In the genomic region with DNA sequence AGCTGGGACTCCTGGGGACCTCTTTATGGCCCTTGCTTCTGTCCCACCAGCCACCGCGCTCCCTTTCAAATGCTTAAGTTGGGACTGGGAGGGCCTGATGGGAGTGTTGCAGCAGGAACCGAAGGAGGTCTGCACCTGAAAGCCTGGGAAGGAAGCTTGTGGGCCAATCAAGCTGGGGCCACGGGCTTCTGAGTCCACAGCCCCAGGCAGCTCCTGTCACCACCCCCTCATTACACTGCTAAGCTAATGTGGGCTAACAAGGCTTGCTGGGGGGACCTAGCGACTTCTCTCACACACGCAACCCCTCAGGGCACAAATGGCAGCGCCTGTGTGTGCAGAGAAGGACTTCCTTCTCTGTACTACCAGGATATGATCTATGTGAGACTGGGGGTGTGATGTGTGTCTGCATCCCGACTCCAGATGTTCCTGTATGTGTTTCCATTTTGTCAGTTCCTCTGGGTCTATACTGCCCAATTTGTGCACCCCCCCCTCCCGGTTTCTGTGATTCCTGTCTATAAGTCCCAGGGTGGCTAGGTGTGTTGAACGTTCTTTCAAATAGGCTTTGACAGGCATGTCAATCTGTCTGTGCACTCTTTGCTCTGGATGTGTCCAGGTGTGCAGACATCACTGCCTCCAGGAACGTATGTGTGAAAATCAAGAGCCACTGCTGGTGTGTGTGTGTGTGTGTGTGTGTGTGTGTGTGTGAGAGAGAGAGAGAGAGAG, we compare ENCODE assay signal across 7 mouse cellular contexts. TPM values are rescaled to one million over a fixed set of nuclear protein-coding genes. Genes with fewer than 3 reads are reported as not detected.
DNase-seq lines count a peak whose midpoint lies in the region; ATAC-seq and TF ChIP-seq lines count a peak whose summit lies in the region.

No protein-coding gene starts in this region.

- H3K27ac ChIP-seq in left cerebral cortex, adult 2 months: peak overlapping the region; percentile 57; the same call in 1 of the 2 replicates
- H3K27ac ChIP-seq in embryonic facial prominence, embryonic 11.5 days (replicated peaks; ENCODE audit: low read depth, low read length): no peak overlapping the region
- no peak overlapping the region; the same call in 1 of the 2 replicates for H3K27ac ChIP-seq in intestine, embryonic 16.5 days (ENCODE audit: low read length)

- no peak overlapping the region; the same call in 1 of the 2 replicates for H3K9ac ChIP-seq in embryonic facial prominence, embryonic 11.5 days (replicated peaks; ENCODE audit: low read length)
- peak overlapping the region; percentile 69; the same call in 1 of the 2 replicates for H3K9ac ChIP-seq in intestine, embryonic 16.5 days (ENCODE audit: low read depth, low read length)

- peak overlapping the region; percentile 95 for H3K4me2 ChIP-seq in embryonic facial prominence, embryonic 11.5 days (ENCODE audit: low read depth, low read length)
- peak overlapping the region; percentile 98; the same call in 1 of the 2 replicates for H3K4me2 ChIP-seq in intestine, embryonic 16.5 days (ENCODE audit: low read depth, low read length)

- no peak for DNase-seq in left cerebral cortex, adult 2 months (ENCODE audit: extremely low spot score in 1 of 2, low spot score in 2 of 2)
- DNase-seq in left cerebral cortex, adult 18-20 months (ENCODE audit: low spot score in 2 of 2): no peak
- DNase-seq in embryonic facial prominence, embryonic 11.5 days (ENCODE audit: low spot score): no peak
- DNase-seq in retina, embryonic 14.5 days (ENCODE audit: low spot score): peak; percentile 51
- no peak for DNase-seq in urinary bladder, postnatal 36 days (ENCODE audit: low spot score in 2 of 2)
- no peak for DNase-seq in Muller cell, postnatal 12 days (ENCODE audit: inconsistent ontology term)

- no peaks in the 10 kb centered on the region for H3K36me3 ChIP-seq in embryonic facial prominence, embryonic 11.5 days (replicated peaks; ENCODE audit: control insufficient read depth, insufficient read depth, low read depth, low read length)
- H3K36me3 ChIP-seq in intestine, embryonic 16.5 days (ENCODE audit: control insufficient read depth, insufficient read depth, low read length): no peaks in the 10 kb centered on the region

- peaks cover 28% of the 10 kb centered on the region for H3K4me1 ChIP-seq in embryonic facial prominence, embryonic 11.5 days (ENCODE audit: control insufficient read depth, insufficient read depth, low read length)
- peaks cover 60% of the 10 kb centered on the region for H3K4me1 ChIP-seq in intestine, embryonic 16.5 days (ENCODE audit: control insufficient read depth, insufficient read depth, low read length)

- no peaks in the 10 kb centered on the region for H3K9me3 ChIP-seq in embryonic facial prominence, embryonic 11.5 days (replicated peaks; ENCODE audit: control insufficient read depth, low read length)
- no peaks in the 10 kb centered on the region for H3K9me3 ChIP-seq in intestine, embryonic 16.5 days (ENCODE audit: control insufficient read depth, low read length)

- H3K4me3 ChIP-seq in left cerebral cortex, adult 2 months: no peak overlapping the region
- peak overlapping the region; percentile 41; the same call in 1 of the 2 replicates for H3K4me3 ChIP-seq in embryonic facial prominence, embryonic 11.5 days (ENCODE audit: low read depth, low read length)
- peak overlapping the region; percentile 62 for H3K4me3 ChIP-seq in intestine, embryonic 16.5 days (ENCODE audit: low read length)

- H3K27me3 ChIP-seq in embryonic facial prominence, embryonic 11.5 days (ENCODE audit: control insufficient read depth, insufficient read depth, low read length): peaks cover 54% of the 10 kb centered on the region
- H3K27me3 ChIP-seq in intestine, embryonic 16.5 days (replicated peaks; ENCODE audit: control insufficient read depth, insufficient read depth, low read length): peaks cover 82% of the 10 kb centered on the region

- WGBS in embryonic facial prominence, embryonic 11.5 days: under 1% methylated on average over 11 of the region's 11 CpGs
- 17% methylated on average over 11 of the region's 11 CpGs for WGBS in intestine, embryonic 16.5 days

- intact Hi-C loops in left cerebral cortex, adult 2 months (cut with DNase I): no loop called here

- TF ChIP-seq CTCF in left cerebral cortex, adult 2 months (IDR thresholded peaks at IDR 0.05): no peak

- no peak for ATAC-seq in embryonic facial prominence, embryonic 11.5 days (replicated peaks; ENCODE audit: insufficient number of reproducible peaks, low FRiP score, low TSS enrichment, low read depth)
- ATAC-seq in intestine, embryonic 16.5 days: no peak

RNA-seq across cellular contexts. Expression of gene Ndufa4l2, which starts 3.7 kb away (rescaled TPM):
- total RNA-seq in left cerebral cortex, adult 2 months (2021): 1 to 10 TPM; 4.2 to 5.6 TPM
- total RNA-seq in left cerebral cortex, adult 18-20 months (2021): 1 to 10 TPM; 3.5 to 5.2 TPM
- 2.1 and 2.8 TPM in 2 replicates for polyA plus RNA-seq in embryonic facial prominence, embryonic 11.5 days (2014; fragmentation: Nextera tagmentation; extraction: Ambion mirVana)
- polyA plus RNA-seq in intestine, embryonic 16.5 days (2015; fragmentation: Nextera tagmentation; extraction: Ambion mirVana): 64.5 and 64.6 TPM in 2 replicates

RNA-seq across cellular contexts. Expression of gene Stac3, which starts 9.6 kb away (rescaled TPM):
- total RNA-seq in left cerebral cortex, adult 2 months (2021): 1 to 10 TPM; 2.6 to 9.9 TPM
- 1 to 10 TPM; 3.9 to 4.8 TPM for total RNA-seq in left cerebral cortex, adult 18-20 months (2021)
- 0.49 TPM in 1 of 2 replicates, not detected in the other for polyA plus RNA-seq in embryonic facial prominence, embryonic 11.5 days (2014; fragmentation: Nextera tagmentation; extraction: Ambion mirVana)
- 0.32 and 0.67 TPM in 2 replicates for polyA plus RNA-seq in intestine, embryonic 16.5 days (2015; fragmentation: Nextera tagmentation; extraction: Ambion mirVana)

RNA-seq across cellular contexts. Expression of gene Shmt2, which starts 11.2 kb away (rescaled TPM):
- total RNA-seq in left cerebral cortex, adult 2 months (2021): 10 to 100 TPM; 24.1 to 26.0 TPM
- total RNA-seq in left cerebral cortex, adult 18-20 months (2021): 10 to 100 TPM; 23.4 to 27.0 TPM
- polyA plus RNA-seq in embryonic facial prominence, embryonic 11.5 days (2014; fragmentation: Nextera tagmentation; extraction: Ambion mirVana): 68.7 and 73.5 TPM in 2 replicates
- polyA plus RNA-seq in intestine, embryonic 16.5 days (2015; fragmentation: Nextera tagmentation; extraction: Ambion mirVana): 146 and 170 TPM in 2 replicates

RNA-seq across cellular contexts. Expression of gene Nxph4, which starts 23.3 kb away (rescaled TPM):
- total RNA-seq in left cerebral cortex, adult 2 months (2021): 1 to 10 TPM; 5.4 to 5.5 TPM
- 1 to 10 TPM; 7.6 to 8.3 TPM for total RNA-seq in left cerebral cortex, adult 18-20 months (2021)
- polyA plus RNA-seq in embryonic facial prominence, embryonic 11.5 days (2014; fragmentation: Nextera tagmentation; extraction: Ambion mirVana): 4.4 and 6.9 TPM in 2 replicates
- 4.3 and 4.4 TPM in 2 replicates for polyA plus RNA-seq in intestine, embryonic 16.5 days (2015; fragmentation: Nextera tagmentation; extraction: Ambion mirVana)
